Mouse (Mus musculus) gastrocnemius, postnatal 10 days (tissue): ENCODE results near the gene Tnik. TPM values are rescaled to one million over a fixed set of nuclear protein-coding genes. Genes with fewer than 3 reads are reported as not detected.

ENCODE experiments used
- DNase-seq: peaks from one replicate; pipeline ENCODE4 v3.0.0; 2021; ENCODE audit warnings: mixed read lengths
- total RNA-seq, 2 experiments: library from RNA; stranded (reverse); gene quantifications; 2 replicates each; pipeline ENCODE4 v1.2.3; 2021

The Tnik gene
- total RNA-seq, 2 experiments from 2014 or later: 70.8 to 72.5 TPM

DNA sequence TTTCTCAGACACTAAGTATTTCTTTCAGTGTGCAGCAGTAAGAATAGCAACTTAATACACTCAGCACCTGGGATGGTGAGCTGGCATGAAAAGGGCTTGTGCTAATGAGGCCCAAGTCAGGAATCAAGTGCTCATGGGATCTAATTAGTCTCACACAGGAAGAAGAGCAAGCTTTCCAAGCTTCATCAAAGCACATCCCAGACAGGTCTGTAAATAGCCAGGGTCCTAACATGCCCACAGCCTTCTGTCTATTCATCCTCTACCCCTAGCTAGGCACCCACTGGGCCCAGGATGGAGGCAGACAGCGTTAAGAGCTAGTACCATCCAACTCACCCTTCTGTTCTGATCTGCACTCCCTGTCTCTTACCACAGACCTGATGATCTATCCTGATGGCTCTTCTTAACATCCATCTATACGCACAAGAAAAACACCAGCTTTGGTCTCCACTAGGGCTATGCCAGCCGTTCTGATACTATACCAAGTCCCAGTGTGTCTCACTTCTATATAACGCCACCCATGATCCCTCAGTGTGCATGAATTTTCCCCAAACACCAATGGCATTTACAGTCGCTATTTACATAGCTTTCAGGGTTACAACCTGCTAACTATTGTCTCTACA is 354.1 kb downstream of the Tnik start:
- no peak for DNase-seq

DNA sequence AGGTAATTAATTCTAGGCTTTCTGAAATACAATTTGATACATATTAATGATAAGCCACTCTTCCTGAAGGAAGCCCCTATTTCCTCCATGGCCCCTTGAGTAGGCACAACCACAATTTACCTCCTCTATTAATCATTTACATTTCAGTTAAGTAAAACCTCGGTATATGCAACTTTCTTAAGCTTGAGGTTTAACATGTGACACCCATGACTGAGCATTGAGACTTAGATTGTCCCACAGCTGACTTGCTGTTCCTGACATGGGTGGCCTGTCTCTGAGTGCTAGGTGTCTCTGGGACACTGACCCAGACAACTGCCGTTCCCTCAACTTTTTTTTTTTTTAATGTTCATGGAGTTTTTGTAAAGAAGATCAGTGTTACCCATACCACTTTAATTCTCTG is 358.8 kb downstream of the Tnik start:
- DNase-seq: no peak

DNA sequence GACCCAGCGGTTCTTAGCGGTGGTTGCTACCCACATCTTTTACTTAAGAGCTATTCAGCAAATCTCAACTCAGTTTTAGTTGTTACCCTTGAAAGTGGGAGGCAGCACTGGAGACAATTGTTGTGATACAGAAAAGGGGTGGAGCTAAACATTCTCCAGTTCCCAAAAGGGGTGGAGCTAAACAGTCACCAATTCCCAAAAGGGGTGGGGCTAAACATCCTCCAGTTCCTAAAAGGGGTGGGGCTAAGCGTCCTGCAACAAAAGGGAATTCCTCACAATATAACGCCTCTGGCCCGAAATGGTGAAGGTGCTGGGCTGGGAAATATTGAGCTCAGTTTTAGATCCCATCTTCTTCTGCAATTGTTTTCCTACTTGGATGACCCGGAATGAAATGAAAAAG is 363.8 kb downstream of the Tnik start:
- DNase-seq: no peak

DNA sequence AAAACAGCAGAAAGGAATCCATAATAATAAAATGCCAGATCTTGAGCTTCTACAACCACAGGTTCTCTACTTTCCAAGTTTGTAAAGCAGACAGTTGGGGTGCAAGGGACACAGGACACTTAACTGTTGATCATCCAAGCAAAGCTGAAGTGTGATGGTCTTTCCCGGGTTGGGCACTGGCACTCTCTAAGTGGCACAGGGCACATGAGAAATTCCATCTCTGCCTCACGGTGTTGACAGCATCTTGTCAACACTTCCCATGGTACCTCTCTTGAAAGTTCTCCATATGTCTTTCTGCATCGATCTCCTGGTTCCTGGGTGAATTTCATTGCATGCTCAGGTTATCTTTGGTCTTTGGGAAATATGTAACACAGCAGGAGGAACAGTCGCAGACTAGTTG is 373.8 kb downstream of the Tnik start:
- DNase-seq: no peak

DNA sequence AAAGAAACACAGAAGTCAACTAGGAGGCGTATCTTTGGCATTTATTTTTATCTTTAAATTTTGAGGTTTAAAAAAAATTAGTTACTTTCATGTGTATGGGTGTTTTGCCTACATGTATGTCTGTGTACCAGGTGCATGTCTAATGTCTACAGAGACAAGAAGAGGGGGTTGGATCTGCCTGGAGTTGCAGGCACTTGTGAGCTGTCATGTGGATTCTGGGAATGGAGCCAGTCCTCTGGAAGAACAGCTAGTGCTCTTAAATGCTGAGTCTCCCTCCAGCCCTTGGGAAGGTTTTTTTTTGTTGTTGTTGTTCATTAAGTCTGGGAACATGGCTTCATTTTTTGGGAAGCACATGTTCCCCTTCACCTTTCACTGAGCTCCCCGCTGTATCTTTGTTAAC is 375.9 kb downstream of the Tnik start:
- no peak for DNase-seq

DNA sequence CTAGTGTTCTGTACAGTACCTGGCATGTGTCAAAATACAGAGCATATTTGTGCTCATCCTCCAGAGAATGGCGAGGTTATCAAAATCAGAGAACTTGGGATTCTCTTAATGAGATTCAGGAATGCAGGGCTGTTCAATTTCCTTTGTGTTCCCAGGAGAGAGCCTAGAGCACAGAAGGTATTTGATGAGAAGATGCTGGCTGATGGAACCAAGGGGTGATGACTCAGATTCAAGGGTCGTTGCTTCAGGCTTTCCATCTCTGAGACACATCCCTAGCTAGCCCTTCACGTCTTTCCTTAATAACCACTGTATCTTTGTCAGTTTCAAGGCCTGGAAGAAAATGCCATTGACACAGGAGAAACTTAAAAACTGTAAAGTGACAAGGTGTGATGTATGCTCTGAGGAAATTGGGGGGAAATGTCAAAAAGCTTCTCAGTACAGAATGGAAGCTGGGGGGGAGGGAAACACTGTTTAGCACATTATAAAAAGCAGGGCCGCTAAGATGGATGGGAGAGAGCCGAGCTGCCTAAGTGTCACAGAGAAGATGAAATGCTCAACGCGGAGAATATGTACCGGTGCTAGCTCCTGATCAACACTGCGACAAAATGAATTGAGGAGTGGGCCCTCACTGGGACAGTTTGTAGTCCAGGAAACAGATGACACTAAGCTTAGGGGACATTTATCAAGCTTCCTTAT is 380.4 kb downstream of the Tnik start:
- DNase-seq: no peak

DNA sequence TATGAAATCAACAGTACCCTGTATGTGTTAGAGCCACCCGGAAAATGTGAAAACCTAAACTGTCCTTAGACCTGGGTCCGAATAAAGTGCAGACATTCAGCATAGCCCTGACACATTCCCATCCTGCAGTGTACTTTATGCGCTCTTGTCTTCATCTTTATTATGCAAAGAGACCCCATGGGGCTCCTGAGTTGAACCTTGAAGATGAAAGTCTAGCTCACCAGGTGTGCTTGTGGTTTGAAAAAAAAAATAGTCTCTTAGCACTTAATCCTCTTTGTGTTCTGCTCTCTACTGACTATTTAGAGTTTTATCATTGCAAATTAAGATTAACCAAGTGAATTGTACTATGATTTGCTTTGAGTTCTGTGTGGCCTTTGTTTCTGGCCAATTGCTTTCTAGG is 389.6 kb downstream of the Tnik start:
- no peak for DNase-seq

DNA sequence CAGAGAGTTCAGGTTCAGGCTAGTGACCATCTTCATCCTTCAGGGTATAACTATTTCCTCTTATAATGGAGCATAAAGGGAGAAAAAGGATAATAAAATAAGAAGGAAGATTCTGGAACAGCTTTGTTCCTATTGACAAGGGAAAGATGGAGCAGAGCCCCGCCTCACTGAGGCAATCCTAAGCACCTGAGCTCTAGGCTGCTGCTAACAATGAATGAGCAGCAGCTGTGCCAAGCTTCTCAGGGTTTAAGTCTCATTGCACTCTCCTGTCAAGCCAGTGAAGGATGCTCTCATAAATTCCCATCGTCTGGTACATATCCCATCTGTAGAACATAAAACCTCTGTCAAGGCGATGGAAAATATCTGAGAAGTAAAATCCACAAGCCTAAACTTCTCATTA is 390.0 kb downstream of the Tnik start:
- no peak for DNase-seq

DNA sequence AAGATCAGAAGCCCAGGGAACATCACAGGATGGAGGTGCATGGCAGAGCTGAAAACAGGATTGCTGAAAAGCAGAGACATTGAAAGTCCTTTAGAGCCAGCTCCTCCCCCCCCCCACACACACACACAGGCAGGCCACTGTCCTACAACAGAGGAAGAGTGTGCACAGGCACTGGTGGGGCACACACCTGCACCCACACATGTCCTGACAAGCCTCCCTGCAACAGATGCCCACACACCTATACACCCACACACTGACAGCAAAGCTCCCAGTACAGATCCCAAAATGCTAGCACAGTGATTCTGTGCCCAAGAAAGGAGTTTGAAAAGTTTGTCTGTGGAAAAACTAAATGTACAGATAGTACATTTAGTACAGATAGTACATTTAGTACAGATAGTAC is 391.7 kb downstream of the Tnik start:
- DNase-seq: no peak

DNA sequence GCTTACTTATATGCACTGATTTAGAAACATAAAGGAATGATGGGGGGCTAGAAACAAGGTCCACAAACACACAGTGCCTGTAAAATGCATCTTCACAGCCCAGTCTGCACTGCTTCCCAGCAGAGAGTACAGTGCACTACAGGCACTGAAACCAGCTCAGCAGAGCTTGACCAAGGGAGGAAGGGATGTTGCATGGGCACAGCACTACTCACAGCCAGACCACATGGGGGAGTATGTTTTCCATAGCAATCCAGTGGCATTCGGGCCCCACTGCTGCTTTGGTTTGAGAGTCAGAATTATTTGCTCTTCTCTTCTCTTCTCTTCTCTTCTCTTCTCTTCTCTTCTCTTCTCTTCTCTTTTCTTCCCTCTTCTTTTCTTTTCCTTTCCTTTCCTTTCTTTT is 395.3 kb downstream of the Tnik start:
- no peak for DNase-seq

DNA sequence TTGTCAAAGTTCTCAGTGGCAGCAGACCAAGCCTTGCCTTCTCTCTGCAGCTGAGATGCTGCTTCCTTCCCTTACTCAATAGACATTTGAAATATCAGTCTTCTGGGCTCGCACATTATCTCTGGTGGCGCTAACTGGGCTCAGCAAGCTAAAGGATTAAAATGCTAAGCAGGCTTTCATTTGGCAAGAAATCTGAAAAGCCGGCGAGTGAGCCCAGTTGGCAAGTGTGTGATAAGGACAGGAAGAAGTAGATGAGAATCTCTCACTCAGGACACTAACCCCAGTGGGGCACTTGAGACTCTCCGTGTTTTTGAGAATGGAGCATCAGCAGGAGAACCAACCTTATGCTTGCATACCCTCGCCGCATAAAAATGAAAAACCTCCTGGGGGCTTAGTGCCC is 417.8 kb downstream of the Tnik start:
- no peak for DNase-seq

DNA sequence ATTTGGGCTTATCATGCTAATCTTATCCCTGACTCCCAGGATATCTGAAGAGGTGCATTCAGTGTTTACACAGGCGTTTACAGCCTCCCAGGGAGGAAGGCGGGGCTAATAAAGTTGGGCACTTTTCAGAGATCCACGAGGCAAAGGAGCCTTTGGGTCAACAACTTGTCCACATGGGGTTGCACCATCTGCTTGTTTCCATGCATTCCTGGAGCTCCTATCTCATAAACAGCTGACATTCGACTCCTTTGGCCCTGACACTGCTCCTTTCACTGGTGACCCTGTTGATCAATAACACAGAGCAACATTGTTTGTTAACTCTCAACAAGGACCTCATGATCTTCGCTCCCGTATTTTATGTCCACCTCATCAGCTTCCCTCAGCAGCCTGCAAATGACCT is 418.9 kb downstream of the Tnik start:
- no peak for DNase-seq

DNA sequence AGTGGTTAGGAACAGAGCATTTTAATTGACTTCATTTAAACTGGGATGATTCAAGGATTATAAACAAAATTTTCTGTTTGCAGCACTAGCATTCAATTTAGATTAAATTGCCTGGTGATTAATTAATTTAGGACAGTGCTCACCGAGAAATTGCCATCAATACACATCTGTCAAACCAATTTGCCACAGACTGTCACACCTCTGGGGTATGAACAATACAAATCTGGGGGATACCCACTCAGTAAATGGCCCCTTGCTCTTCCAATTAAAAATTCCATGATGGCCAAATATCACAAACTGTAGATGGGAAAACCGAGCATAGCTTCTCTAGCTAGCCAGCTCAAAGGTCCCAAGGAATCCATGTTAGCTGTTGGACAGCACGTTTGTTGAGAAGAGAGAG is 419.4 kb downstream of the Tnik start:
- no peak for DNase-seq

DNA sequence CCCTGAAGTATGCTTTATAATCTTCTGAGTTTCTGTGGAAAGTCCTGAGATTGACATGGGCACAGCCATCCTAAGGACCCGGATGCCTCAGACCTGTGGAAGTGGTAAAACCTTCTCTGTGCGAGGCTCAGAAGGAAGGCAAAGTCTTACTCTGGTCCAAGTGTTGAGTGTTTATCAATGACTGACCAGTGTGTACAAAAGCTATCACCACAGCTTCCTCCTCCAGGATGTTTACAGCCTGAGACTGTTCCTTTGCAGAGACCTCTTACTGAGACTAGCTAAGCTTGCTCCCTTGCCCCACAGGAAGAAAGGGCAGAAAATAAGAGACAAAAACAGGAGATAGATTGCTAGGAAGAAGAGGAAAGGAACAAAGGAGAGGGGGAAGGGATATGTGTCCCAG is 422.5 kb downstream of the Tnik start:
- DNase-seq: no peak

DNA sequence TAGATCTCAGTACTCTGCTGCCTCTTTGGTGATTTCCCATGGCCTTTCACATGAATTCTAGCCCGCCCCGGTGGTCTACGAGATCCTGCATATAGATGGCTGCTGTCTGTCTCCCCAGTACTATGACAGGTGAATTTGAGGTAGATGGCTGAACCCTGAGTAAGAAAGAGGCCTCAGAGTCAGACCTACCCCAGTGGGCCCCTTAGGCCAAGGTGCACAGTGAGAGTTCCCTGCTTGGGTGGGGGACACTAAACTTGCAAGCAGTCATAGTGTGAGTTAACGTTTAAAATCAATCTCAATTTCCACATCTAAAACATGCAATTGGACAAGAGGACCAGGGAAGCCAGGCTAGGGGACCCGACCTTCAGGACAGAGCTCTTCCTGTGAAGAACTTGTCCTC is 431.8 kb downstream of the Tnik start:
- no peak for DNase-seq

DNA sequence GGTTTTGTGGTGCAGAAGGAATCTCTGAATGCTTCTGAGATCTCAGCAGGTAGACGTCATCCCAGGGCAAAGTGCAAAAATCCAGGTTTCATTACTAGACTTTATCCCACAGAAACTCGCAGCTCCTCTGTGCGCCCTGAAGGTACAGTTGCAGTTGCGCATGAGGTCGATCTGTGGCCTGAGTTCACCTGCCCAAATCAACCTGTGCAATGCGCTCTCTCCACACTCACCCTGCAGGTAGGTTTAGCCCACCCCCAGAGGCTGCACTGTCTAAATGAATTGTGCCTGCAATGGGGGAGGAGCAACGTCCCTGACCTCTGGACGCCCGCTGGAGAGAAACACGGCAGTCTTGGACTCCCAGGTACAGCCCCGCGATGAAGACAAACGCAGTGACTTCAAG is 432.6 kb downstream of the Tnik start:
- DNase-seq: no peak

DNA sequence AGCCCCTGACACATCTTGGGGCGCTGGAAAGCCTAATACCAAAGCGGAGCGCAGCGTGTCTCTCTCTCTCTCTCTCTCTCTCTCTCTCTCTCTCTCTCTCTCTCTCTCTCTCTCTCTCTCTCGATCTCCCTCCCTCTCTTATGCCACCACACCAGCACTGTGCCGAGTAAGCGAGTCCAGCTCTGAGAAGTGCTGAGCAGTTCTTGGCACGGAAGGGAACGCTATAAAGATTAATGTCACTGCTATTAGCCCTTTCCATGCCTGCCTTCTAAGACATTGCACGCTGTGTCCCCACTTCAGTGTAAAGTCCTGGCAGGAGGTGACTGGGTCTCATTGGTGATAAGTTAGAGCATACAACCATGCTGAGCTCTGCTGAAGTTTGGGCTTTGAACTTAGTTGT is 433.1 kb downstream of the Tnik start:
- no peak for DNase-seq

DNA sequence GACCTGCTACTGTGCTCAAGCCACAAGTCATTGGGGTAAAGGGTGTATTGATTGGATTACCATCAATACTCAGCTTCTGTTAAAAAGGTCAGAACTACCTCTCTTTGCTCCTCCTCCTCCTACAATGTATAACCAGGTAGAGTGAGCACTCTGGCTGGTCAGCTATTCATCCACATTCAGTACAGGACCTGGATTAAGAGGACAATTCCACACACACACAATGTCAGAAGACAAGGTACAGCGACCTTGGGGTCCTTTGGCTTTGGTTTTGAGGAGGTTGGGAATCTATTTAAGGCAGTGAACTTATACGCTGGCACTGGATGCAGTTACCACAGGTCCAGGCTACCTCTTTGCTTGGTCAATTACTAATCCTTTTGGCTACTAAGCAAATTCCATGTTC is 434.8 kb downstream of the Tnik start, which contains the start of gene Slc2a2:
Slc2a2 (plus strand) TSS at position 107 of the 400 bp plus-strand sequence.
- DNase-seq: no peak

DNA sequence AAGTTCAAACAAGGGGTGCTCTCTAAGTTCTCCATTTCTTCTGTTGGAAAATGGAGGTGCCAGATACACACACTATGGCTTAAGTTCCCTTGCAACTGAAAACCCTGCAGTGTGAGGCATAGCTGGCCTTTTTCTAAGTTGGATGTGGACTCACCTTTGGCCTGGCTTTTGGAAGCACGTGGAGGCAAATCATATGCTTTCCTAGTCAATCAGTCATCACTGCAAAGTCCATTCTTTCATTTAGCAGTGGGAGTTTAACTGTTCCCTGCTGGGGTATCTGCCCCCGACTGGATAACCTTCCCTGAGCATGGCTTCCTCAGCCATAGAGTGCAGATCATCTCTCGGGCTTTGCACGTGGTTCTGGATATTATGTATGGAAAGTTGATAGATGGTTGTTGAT is 436.6 kb downstream of the Tnik start:
- DNase-seq: no peak

DNA sequence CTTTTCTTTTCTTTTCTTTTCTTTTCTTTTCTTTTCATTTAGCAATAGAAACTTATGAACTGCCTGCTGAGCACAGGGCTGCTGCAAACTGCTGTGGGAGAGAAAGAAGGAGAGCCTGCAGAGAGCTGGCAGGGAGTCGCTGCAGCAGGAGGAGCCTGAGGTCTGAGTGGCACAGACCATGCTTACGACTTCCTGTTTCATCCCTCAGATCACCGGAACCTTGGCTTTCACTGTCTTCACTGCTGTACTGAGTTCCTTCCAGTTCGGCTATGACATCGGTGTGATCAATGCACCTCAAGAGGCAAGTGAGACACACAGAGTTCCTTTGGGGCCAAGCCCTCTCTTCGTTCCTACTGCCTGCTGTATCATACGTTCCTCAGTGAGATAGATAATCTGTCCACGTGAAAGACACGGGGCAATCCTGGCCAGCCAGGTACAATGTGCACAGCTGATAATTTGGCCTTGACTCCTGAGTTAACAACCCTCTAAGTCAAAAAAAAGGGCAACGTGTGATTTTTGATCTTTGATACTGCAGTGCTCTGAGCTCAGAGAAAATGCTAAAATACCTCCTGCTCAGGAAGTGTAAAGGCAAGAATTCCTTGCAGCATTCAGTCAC is 442.6 kb downstream of the Tnik start:
- no peak for DNase-seq

DNA sequence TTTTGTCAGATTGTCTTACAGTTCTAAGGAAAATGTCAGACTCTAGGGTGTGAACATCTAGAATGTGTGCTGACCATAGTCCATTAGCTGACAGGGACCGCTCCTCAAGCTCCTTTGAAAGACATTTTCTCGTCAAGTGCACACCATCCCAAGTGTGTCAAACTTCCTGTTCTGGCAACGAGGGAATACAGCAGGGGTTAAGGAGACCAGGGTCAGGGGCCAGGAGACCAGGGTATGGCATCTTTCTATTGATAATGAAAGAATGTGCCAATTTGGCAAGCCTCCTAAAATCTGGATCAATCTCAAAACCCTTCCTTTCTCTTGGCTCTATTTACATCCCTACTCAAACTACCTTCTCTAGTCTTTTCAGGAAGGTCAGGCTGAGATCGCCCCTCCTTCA is 443.7 kb downstream of the Tnik start:
- no peak for DNase-seq

DNA sequence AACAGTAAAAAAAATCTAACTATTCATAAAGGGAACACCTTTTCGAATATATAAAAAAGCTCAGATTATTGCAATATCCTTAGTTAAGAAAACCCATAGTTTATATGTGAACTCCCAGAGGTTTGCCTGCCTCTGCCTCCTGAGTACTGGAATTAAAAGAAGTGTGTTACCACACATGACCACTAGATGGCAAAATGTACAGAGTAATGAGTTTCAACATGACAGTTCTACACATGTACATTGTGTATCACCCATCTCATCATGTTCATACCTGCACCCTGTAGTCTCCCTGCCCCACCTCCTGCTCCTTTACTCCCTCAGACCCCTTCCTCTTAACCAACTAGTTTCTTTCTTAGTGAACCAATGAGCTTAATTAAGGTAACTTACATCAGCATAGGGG is 446.7 kb downstream of the Tnik start:
- DNase-seq: no peak

DNA sequence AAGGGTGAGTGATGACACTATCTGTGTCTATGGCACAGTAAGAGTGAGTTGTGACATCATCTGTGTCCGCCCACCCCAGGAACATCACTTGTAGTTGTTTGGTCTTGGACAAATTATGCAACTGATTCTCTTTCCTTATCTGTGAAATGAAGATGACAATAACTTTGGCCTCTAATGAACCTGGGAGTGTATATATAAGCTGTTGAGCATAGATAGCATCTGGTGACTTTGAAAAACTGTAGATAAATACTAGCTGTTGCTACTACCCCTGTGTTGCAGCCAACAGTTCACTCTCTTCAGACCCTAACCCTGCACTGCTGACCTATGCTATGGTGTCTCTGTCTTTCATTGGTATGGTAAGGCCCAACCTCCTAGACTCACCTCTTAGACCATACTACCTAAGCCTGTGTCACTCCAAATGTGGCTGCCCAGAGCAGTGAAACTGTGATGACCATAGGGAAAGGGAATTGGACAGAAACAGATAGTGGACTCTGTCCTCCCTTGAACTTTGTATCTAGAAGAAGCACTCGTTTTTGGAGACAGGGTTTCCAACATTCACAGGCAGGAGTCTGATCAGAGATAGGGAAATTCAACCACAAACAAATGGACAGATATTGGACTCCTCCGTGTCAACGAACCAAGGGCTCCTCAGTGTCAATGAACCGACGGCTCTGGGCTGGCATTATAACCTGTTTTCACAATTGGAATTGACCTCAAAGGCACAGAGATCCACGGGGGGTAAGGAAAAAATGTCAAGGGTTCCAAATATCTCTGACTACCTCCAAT is 451.1 kb downstream of the Tnik start:
- no peak for DNase-seq
